Mouse (Mus musculus): ENCODE measurements around the gene Tpx2.
A peak's percentile ranks its signal among the peaks of the same experiment; 100 is the strongest.

DNA sequence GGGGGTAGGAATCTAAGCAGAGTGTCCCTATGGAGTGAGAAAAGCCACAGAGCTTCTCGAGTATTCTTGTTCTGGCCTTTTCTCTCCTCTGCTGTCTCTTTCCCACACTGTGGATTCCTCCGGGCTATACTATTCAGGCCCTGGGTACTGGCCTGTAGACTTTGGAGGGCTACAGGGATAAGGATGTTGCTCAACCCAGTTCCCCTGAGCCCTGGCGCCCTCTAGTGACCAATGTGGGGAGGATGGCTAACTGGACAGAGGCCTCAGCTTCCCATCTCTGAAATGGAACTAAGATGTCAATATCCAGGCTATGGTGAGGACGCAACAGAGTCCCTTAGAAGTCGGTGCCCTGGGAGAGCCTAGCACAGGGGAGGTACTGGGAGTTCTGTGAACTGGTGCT lies 85.8 kb downstream of the Tpx2 start:
- TF ChIP-seq CTCF (conservative IDR thresholded peaks at IDR 0.05; ENCODE audit: insufficient read depth, insufficient read length, low read depth, low read length) (peak; percentile 74), POLR2A (IDR thresholded peaks at IDR 0.05; ENCODE audit: low read depth, low read length) (no peak)

All from kidney, adult 2 months (tissue).